Mouse (Mus musculus) bone marrow, adult 2 months (tissue): ENCODE data around the gene Rps6kb2.
A peak's percentile ranks its signal among the peaks of the same experiment; 100 is the strongest.

ENCODE experiments used
- CTCF ChIP-seq: fragments of 200-500 bp; IDR thresholded peaks from 2 replicates; pipeline ENCODE4 v1.5.1; 2011; ENCODE audit warnings: low read length, control low read depth; ENCODE audit not compliant: control insufficient read depth, insufficient read depth
- POLR2A ChIP-seq: fragments of 200-500 bp; IDR thresholded peaks from 2 replicates; pipeline ENCODE4 v1.6.1; 2011; ENCODE audit warnings: low read depth, mild to moderate bottlenecking, control low read depth, low read length, borderline replicate concordance; ENCODE audit not compliant: control insufficient read depth

- no peak for TF ChIP-seq CTCF
- 0 out of 2 replicates have a peak, but pooled peaks have one; percentile 34 for TF ChIP-seq POLR2A
These were observed 8.5 kb upstream of the Rps6kb2 start for GRCm38 (mm10) chr19:4171393-4172290.
